Mouse (Mus musculus): ENCODE results near the gene Frmd8. TPM values are rescaled to one million over a fixed set of nuclear protein-coding genes. Genes with fewer than 3 reads are reported as not detected.

The Frmd8 gene
- polyA plus RNA-seq, 1 experiment from 2014 or later = 24.0 TPM

DNA sequence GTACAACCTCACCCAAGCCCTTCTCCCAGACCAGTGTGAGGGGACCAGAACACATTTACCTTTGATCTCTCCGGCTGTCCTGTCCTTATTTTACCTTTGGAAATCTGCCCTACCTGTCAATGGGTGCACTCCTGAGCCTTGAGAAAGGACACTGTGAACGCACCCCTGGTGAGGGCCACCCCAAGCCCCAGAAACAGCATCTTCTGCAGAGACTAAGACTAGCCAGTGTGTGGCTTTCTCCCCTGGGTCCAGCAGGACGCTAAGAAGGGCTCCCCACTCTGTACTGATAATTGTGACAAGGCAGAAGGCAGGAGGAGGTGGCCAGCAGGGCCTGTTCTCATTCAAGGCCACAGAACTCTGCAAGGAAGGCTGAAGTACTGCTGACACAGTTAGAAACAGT lies 3.8 kb upstream of the Frmd8 start:
- Histone ChIP-seq H3K4me3 (ENCODE audit: low read depth, low read length) (no peak overlapping the region), H3K9ac (ENCODE audit: low read depth, low read length) (peak overlapping the region; percentile 26; the same call in 1 of the 2 replicates), H3K36me3 (ENCODE audit: control insufficient read depth, insufficient read depth) (no peaks in the 10 kb centered on the region), H3K27ac (ENCODE audit: low read depth, low read length) (no peak overlapping the region), H3K4me2 (replicated peaks; ENCODE audit: low read depth) (peak overlapping the region; percentile 21; the same call in 1 of the 2 replicates), H3K9me3 (ENCODE audit: control insufficient read depth) (no peaks in the 10 kb centered on the region), H3K4me1 (replicated peaks; ENCODE audit: control insufficient read depth, insufficient read depth, low read length) (peaks cover 2% of the 10 kb centered on the region; the same call in 1 of the 2 replicates), H3K27me3 (replicated peaks; ENCODE audit: control insufficient read depth, insufficient read depth, low read length) (no peaks in the 10 kb centered on the region)
- 86% methylated on average over 3 of the region's 3 CpGs for WGBS
- no peak for ATAC-seq
- TF ChIP-seq CTCF (IDR thresholded peaks at IDR 0.05; ENCODE audit: low read depth) = no peak

DNA sequence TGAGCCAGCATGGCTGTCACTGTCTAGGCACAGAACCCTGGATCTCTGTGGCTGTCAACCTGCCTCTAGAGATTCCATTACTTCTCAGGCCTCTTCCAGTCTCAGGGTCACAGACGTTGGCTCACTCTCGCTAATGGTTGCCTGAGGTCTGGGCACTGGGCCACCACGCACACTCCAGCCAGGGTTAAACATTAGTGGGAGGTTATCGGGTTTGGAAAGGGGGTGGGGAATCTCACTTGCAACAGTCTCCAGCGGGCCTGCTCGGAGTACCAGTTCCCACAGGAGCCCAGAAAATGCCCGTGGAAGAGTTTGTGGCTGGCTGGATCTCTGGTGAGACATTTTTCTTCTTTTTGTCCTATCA lies 3.3 kb upstream of the Frmd8 start:
- no peaks in the 10 kb centered on the region for H3K36me3 ChIP-seq (ENCODE audit: control insufficient read depth, insufficient read depth)
- WGBS = 38% methylated on average over 7 of the region's 7 CpGs
- H3K4me2 ChIP-seq (replicated peaks; ENCODE audit: low read depth) = 0 out of 2 replicates have a peak overlapping the region, but pooled peaks have one; percentile 21
- H3K4me1 ChIP-seq (replicated peaks; ENCODE audit: control insufficient read depth, insufficient read depth, low read length) = peaks cover 2% of the 10 kb centered on the region; the same call in 1 of the 2 replicates
- H3K9me3 ChIP-seq (ENCODE audit: control insufficient read depth) = no peaks in the 10 kb centered on the region
- H3K27ac ChIP-seq (ENCODE audit: low read depth, low read length) = no peak overlapping the region
- H3K9ac ChIP-seq (ENCODE audit: low read depth, low read length) = no peak overlapping the region; the same call in 1 of the 2 replicates
- no peak overlapping the region for H3K4me3 ChIP-seq (ENCODE audit: low read depth, low read length)
- no peaks in the 10 kb centered on the region for H3K27me3 ChIP-seq (replicated peaks; ENCODE audit: control insufficient read depth, insufficient read depth, low read length)
- TF ChIP-seq CTCF (IDR thresholded peaks at IDR 0.05; ENCODE audit: low read depth) = no peak
- ATAC-seq = no peak

DNA sequence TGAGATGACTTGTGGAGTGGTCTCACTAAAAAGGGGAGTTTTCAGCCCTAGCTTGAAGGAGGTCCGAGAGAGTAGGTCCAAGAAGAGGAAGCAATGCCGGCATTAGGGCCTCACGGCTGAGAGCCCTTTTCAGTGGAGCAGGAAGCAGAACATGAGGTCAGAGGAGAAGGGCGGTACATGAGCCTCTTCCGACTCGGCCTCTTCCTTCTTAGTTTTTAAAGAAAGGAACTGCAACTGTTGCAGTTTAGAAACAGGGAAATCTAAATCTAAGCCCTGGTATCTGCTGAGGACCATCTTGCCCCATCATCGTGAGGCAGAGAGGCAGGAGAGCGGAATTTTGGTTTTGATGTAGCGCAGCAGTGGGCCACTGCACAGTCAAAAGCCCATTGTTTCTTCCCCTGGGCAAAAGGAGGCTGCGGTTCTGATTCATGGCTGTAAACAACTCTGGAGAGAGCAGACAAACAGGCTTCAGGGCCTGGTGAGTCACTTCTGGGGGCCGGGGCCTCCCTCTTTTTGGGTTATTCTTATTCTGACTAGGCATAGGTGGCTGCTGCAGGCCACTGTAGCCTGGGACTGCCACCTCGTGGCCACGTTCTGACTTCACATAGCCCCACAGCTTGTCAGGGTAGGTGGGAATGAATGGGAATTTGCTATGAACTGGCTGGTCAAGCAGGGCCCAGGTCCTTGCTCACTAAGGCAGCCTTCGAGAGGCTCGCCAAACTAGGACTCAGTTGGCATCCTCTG lies 2.7 kb upstream of the Frmd8 start, which contains the start of gene Slc25a45:
Slc25a45 (plus strand) TSS at position 191 of the 744 bp plus-strand sequence.
- WGBS = 45% methylated on average over 15 of the region's 15 CpGs
- peak; percentile 35 for ATAC-seq
- Histone ChIP-seq H3K27ac (ENCODE audit: low read depth, low read length) (peak within 1 kb of the TSS; percentile 41; the same call in 1 of the 2 replicates), H3K9ac (ENCODE audit: low read depth, low read length) (peak within 1 kb of the TSS; percentile 26; the same call in 1 of the 2 replicates), H3K27me3 (replicated peaks; ENCODE audit: control insufficient read depth, insufficient read depth, low read length) (no peaks in the 10 kb centered on the region), H3K4me2 (replicated peaks; ENCODE audit: low read depth) (peak within 1 kb of the TSS; percentile 21; the same call in 1 of the 2 replicates), H3K9me3 (ENCODE audit: control insufficient read depth) (no peaks in the 10 kb centered on the region), H3K4me1 (replicated peaks; ENCODE audit: control insufficient read depth, insufficient read depth, low read length) (peaks cover 2% of the 10 kb centered on the region; the same call in 1 of the 2 replicates), H3K36me3 (ENCODE audit: control insufficient read depth, insufficient read depth) (no peaks in the 10 kb centered on the region), H3K4me3 (ENCODE audit: low read depth, low read length) (no peak within 1 kb of the TSS)
- peak; percentile 92 for TF ChIP-seq CTCF (IDR thresholded peaks at IDR 0.05; ENCODE audit: low read depth)

DNA sequence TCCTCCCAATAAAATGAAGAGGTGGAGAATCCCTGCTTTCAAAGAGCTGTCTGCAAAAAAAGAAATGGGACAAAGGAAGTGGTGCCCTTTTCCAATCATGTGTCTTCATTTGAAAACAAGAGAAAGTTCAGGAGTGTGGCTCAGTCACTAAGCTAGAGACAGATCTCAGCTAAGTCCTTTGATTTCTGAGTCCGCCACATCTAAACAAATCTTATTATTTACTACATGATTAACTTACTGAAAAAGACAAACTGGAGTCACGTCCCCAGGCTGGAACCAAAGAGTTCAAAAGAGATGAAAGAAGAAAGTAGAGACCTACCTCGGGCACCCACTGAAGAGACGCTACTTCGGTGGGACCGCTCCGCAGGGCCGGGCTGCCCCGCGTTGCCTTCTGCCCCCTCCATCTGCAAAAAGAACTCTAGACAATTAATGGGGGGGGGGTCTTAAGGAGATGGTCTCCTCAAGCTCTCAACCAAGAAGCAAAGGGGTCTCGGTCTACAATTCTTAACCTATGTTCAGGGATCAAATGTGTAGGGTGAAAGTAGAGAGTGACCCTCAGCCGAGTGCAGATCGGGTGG lies 594 bp downstream of the Frmd8 start:
- H3K27me3 ChIP-seq (replicated peaks; ENCODE audit: control insufficient read depth, insufficient read depth, low read length) = no peaks in the 10 kb centered on the region
- H3K27ac ChIP-seq (ENCODE audit: low read depth, low read length) = peak overlapping the region; percentile 17; the same call in 1 of the 2 replicates
- peak overlapping the region; percentile 96 for H3K4me2 ChIP-seq (replicated peaks; ENCODE audit: low read depth)
- no peak for ATAC-seq
- H3K9ac ChIP-seq (ENCODE audit: low read depth, low read length) = peak overlapping the region; percentile 75
- peaks cover 13% of the 10 kb centered on the region; the same call in 1 of the 2 replicates for H3K36me3 ChIP-seq (ENCODE audit: control insufficient read depth, insufficient read depth)
- H3K9me3 ChIP-seq (ENCODE audit: control insufficient read depth) = no peaks in the 10 kb centered on the region
- peak overlapping the region; percentile 70 for H3K4me3 ChIP-seq (ENCODE audit: low read depth, low read length)
- H3K4me1 ChIP-seq (replicated peaks; ENCODE audit: control insufficient read depth, insufficient read depth, low read length) = 0 out of 2 replicates have a peak, but pooled peaks cover 2% of the 10 kb centered on the region
- WGBS = 8% methylated on average over 13 of the region's 13 CpGs
- no peak for TF ChIP-seq CTCF (IDR thresholded peaks at IDR 0.05; ENCODE audit: low read depth)

DNA sequence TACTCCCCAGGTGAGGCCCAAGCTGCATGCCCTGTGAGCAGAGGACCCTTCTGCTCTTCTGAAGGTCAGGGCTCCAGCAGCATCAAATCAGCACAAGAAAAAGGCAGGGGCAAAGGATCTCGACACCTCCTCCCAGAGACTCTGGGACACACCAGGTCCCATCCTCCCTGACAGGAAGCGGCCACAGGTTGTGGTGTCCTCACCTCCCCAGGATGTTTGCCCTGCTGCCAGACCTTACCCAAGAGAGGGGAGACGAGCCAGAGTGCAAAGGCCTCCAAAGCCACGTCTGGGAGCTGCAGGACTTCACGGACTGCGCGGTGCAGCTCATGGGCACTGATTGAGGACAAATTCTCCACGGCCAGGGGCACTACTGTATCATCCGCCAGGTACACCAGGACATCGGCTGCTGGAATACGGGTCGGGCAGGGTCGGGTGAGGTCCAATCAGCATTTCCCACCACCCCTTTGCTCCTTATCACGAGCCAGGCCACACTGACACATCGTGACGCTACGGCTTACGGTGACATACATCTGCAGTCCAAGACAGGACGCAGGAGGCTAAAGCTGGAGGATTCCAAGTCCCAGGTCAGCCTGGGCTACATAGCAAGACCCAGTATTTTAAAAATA lies 2.0 kb downstream of the Frmd8 start:
- no peak overlapping the region for H3K9ac ChIP-seq (ENCODE audit: low read depth, low read length)
- no peaks in the 10 kb centered on the region for H3K9me3 ChIP-seq (ENCODE audit: control insufficient read depth)
- no peak overlapping the region for H3K27ac ChIP-seq (ENCODE audit: low read depth, low read length)
- H3K4me3 ChIP-seq (ENCODE audit: low read depth, low read length) = no peak overlapping the region
- no peak for TF ChIP-seq CTCF (IDR thresholded peaks at IDR 0.05; ENCODE audit: low read depth)
- WGBS = 75% methylated on average over 19 of the region's 19 CpGs
- no peak overlapping the region for H3K4me2 ChIP-seq (replicated peaks; ENCODE audit: low read depth)
- 0 out of 2 replicates have a peak, but pooled peaks cover 2% of the 10 kb centered on the region for H3K4me1 ChIP-seq (replicated peaks; ENCODE audit: control insufficient read depth, insufficient read depth, low read length)
- H3K27me3 ChIP-seq (replicated peaks; ENCODE audit: control insufficient read depth, insufficient read depth, low read length) = no peaks in the 10 kb centered on the region
- H3K36me3 ChIP-seq (ENCODE audit: control insufficient read depth, insufficient read depth) = peaks cover 16% of the 10 kb centered on the region; the same call in 1 of the 2 replicates
- ATAC-seq = no peak

DNA sequence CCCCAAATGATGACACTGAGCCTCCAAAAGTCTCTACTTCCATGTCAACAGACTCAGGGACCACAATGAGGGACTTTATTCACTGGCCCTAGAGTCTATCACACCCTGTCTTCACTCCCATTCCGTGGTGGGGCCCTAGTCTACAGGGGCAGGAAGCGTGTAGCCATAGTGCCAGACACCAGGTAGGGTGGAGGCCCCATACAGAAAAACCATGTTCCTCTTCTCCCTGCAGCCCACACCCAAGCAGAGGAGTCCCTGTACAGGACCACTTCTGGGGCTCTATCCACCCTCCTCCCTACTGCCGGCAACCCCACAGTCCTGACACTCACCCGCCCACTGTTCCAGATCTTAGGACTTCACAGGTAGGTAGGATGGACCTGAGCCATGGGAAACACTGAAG lies 2.5 kb downstream of the Frmd8 start:
- TF ChIP-seq CTCF (IDR thresholded peaks at IDR 0.05; ENCODE audit: low read depth) = no peak
- WGBS = 74% methylated on average over 4 of the region's 4 CpGs

More for the DNA sequence above, 2.5 kb downstream of the Frmd8 start:
- Histone ChIP-seq H3K36me3 (ENCODE audit: control insufficient read depth, insufficient read depth) (peaks cover 19% of the 10 kb centered on the region; the same call in 1 of the 2 replicates), H3K27ac (ENCODE audit: low read depth, low read length) (no peak overlapping the region), H3K9ac (ENCODE audit: low read depth, low read length) (no peak overlapping the region), H3K4me3 (ENCODE audit: low read depth, low read length) (no peak overlapping the region), H3K27me3 (replicated peaks; ENCODE audit: control insufficient read depth, insufficient read depth, low read length) (no peaks in the 10 kb centered on the region), H3K4me2 (replicated peaks; ENCODE audit: low read depth) (no peak overlapping the region), H3K4me1 (replicated peaks; ENCODE audit: control insufficient read depth, insufficient read depth, low read length) (0 out of 2 replicates have a peak, but pooled peaks cover 2% of the 10 kb centered on the region), H3K9me3 (ENCODE audit: control insufficient read depth) (no peaks in the 10 kb centered on the region)
- no peak for ATAC-seq
